Mouse (Mus musculus): Measurements from ENCODE around the gene Cnn2.

Gene Cnn2

GRCm38 (mm10) chr10:79970415-79971182 is 17.8 kb upstream of the Cnn2 start, which contains the start of gene Grin3b:
TSS of gene Grin3b (plus strand) at chr10:79970715.
- no peak for DNase-seq (ENCODE audit: low spot score in 2 of 2)

- no peak for DNase-seq (ENCODE audit: low spot score in 2 of 2)
Observed at GRCm38 (mm10) chr10:79971183-79971497, 17.2 kb upstream of the Cnn2 start.

- no peak for DNase-seq (ENCODE audit: low spot score in 2 of 2)
Observed at GRCm38 (mm10) chr10:79972831-79973230, 15.6 kb upstream of the Cnn2 start.

GRCm38 (mm10) chr10:79974087-79974486 is 14.3 kb upstream of the Cnn2 start:
- no peak for DNase-seq (ENCODE audit: low spot score in 2 of 2)

- DNase-seq (ENCODE audit: low spot score in 2 of 2), result no peak
Observed at GRCm38 (mm10) chr10:79974668-79975067, 13.7 kb upstream of the Cnn2 start.

GRCm38 (mm10) chr10:79976071-79976721 is 12.2 kb upstream of the Cnn2 start:
- no peak for DNase-seq (ENCODE audit: low spot score in 2 of 2)

GRCm38 (mm10) chr10:79976722-79977107 is 11.7 kb upstream of the Cnn2 start:
- no peak for DNase-seq (ENCODE audit: low spot score in 2 of 2)

GRCm38 (mm10) chr10:79977324-79977723 is 11.1 kb upstream of the Cnn2 start:
- no peak for DNase-seq (ENCODE audit: low spot score in 2 of 2)

- no peak for DNase-seq (ENCODE audit: low spot score in 2 of 2)
Observed at GRCm38 (mm10) chr10:79978061-79978460, 10.3 kb upstream of the Cnn2 start.

GRCm38 (mm10) chr10:79979401-79980155 is 8.8 kb upstream of the Cnn2 start:
- DNase-seq (ENCODE audit: low spot score in 2 of 2), result no peak

- DNase-seq (ENCODE audit: low spot score in 2 of 2), result no peak
Observed at GRCm38 (mm10) chr10:79983205-79983604, 5.2 kb upstream of the Cnn2 start.

GRCm38 (mm10) chr10:79983670-79984069 is 4.7 kb upstream of the Cnn2 start:
- DNase-seq (ENCODE audit: low spot score in 2 of 2), result peak; percentile 54 to 58

- peak; percentile 67 to 76 for DNase-seq (ENCODE audit: low spot score in 2 of 2)
Observed at GRCm38 (mm10) chr10:79984195-79984816, 4.1 kb upstream of the Cnn2 start, which contains the start of gene Tmem259. TSS of gene Tmem259 (minus strand) at chr10:79984330.

- peak; percentile 89 to 92 for DNase-seq (ENCODE audit: low spot score in 2 of 2)
Observed at GRCm38 (mm10) chr10:79984871-79985270, 3.5 kb upstream of the Cnn2 start.

GRCm38 (mm10) chr10:79985334-79986231 is 2.8 kb upstream of the Cnn2 start:
- DNase-seq (ENCODE audit: low spot score in 2 of 2), result peak; percentile 46 to 50

GRCm38 (mm10) chr10:79986232-79986878 is 2.0 kb upstream of the Cnn2 start:
- no peak for DNase-seq (ENCODE audit: low spot score in 2 of 2)

GRCm38 (mm10) chr10:79986963-79987362 is 1.4 kb upstream of the Cnn2 start:
- DNase-seq (ENCODE audit: low spot score in 2 of 2), result peak; percentile 76 to 77

GRCm38 (mm10) chr10:79987771-79988505 is 446 bp upstream of the Cnn2 start:
- DNase-seq (ENCODE audit: low spot score in 2 of 2), result no peak

GRCm38 (mm10) chr10:79989272-79989786 is 945 bp downstream of the Cnn2 start:
- no peak for DNase-seq (ENCODE audit: low spot score in 2 of 2)

- DNase-seq (ENCODE audit: low spot score in 2 of 2), result no peak
Observed at GRCm38 (mm10) chr10:79989870-79990269, 1.5 kb downstream of the Cnn2 start.

Measured in frontal cortex, postnatal 25 days (tissue).